Mouse (Mus musculus): ENCODE measurements around the gene 6330403K07Rik. TPM values are rescaled to one million over a fixed set of nuclear protein-coding genes. Genes with fewer than 3 reads are reported as not detected.

The 6330403K07Rik gene
- polyA plus RNA-seq, 1 experiment: 184 TPM

DNA sequence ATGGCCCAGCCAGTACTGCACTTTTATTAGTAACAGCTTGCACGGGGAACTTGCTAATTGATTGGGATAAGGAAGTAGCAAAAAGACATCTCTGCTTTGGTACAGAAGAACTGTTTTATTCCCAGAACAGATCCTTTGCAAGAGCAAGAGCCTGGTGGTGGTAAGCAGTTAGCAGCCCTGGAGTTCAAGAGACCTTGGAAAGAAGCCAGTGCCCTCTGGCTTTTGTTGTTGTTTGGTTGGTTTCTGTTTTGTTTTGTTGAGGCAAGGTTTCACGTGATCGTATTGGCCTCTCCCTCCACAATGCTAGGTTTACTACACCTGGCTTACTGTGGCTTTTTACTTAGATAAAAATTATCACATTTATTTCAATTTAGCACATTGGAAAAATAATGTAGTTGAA lies 5.0 kb downstream of the 6330403K07Rik start:
- no peak for TF ChIP-seq CTCF (IDR thresholded peaks at IDR 0.05; ENCODE audit: borderline replicate concordance, insufficient read depth, low read depth, low read length)
- Histone ChIP-seq H3K4me3 (replicated peaks; ENCODE audit: insufficient read depth, low read depth, low read length) (no peak overlapping the region), H3K4me1 (ENCODE audit: control insufficient read depth, insufficient read depth, low read length) (no peaks in the 10 kb centered on the region), H3K27me3 (ENCODE audit: control insufficient read depth, insufficient read depth, low read length) (no peaks in the 10 kb centered on the region), H3K27ac (ENCODE audit: insufficient read depth, low read length) (no peak overlapping the region)
- WGBS: 72% methylated on average over 3 of the region's 3 CpGs
- no peak for DNase-seq

DNA sequence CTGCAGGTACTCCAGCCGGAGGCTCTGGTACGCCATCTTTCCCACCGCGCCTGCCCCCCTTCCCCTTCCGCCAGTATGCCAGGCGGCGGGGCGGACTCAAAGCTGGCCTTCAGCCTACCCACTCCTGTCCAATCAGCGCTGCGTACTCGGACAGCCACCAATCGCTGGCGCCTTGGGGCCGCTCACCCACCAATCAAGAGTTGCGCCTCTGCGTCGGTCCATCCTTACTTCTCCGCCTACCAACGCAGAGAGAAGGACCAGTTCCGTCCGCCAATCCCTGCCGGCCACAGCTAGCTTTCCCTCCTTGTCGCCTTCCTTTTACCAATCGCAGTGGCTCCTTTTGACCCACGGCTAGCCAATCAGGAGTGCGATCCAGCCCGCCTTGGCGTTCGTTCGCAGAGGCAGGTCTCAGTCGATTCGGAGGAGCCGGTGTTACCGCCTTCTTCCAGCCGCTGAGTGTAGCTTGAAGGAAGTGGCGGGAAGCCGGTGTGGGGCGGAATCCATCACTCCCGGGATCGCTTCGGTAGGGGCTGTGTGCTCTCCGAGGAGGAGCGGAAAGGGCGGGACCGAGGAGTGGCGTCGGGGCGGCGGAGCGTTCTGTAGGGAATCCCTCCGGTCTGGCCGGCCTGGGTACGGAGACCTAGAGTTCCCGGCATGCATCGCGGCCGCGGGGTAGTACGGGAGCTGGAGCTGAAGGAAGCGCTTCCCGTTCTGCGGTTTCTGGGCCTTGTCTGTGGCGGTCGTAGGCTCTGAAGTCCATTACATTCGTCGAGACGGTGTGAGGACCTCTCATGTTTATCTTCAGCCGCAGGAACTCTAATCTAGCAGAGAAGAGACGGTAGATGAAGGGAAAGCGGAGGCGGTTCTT lies 13.9 kb downstream of the 6330403K07Rik start, which contains the start of the genes Mis12 and Derl2:
Mis12 (plus strand) TSS at position 411 of the 868 bp plus-strand sequence.
Derl2 (minus strand) TSS at position 641 of the 868 bp plus-strand sequence.
- under 1% methylated on average over 71 of the region's 71 CpGs for WGBS
- TF ChIP-seq CTCF (IDR thresholded peaks at IDR 0.05; ENCODE audit: borderline replicate concordance, insufficient read depth, low read depth, low read length) (no peak), POLR2A (IDR thresholded peaks at IDR 0.05; ENCODE audit: borderline replicate concordance, insufficient read depth, low read length) (peak; percentile 69; the same call in 1 of the 2 replicates)
- H3K27ac ChIP-seq (ENCODE audit: insufficient read depth, low read length): peak within 1 kb of the TSS; percentile 78
- peaks cover 9% of the 10 kb centered on the region; the same call in 1 of the 2 replicates for H3K4me1 ChIP-seq (ENCODE audit: control insufficient read depth, insufficient read depth, low read length)
- DNase-seq: peak; percentile 99 to 100
- H3K27me3 ChIP-seq (ENCODE audit: control insufficient read depth, insufficient read depth, low read length): no peaks in the 10 kb centered on the region
- peak within 1 kb of the TSS; percentile 93 for H3K4me3 ChIP-seq (replicated peaks; ENCODE audit: insufficient read depth, low read depth, low read length)

DNA sequence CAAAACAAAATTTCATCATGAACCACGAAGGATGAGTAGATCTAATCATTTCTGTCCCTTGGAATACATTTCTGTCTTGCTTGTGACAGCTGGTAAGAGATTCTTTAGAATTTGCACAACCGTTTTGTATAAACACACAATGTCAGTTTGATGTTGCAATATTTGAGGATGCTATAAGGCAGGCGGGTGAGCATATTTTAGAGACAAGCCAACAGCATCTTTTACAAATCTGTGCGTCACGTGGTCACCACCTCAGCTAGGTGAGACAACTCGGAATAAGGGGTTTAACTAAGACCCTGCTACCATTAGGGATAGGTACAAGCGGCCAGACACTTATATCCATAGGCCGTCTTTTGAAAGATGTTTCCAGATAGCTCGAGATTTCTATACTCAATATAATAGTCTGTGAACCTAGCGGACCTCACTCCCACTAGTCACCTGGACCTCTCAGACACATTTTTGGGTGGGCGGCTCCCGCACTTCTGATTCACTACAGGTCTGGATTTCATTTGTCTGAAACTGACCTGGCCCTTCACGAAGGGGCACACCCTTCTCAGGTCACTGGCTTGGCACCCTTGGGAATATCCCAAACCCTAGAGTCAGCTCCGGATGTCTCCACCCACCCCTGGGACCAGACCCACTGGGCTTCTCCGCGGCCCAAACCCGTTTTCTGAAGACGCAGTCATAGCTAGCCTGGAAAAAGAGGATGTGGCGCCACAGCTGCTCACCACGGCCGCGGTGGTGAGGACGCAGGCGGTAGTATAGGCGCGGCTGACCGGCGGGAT lies 14.7 kb downstream of the 6330403K07Rik start:
- WGBS: 3% methylated on average over 28 of the region's 28 CpGs

DNA sequence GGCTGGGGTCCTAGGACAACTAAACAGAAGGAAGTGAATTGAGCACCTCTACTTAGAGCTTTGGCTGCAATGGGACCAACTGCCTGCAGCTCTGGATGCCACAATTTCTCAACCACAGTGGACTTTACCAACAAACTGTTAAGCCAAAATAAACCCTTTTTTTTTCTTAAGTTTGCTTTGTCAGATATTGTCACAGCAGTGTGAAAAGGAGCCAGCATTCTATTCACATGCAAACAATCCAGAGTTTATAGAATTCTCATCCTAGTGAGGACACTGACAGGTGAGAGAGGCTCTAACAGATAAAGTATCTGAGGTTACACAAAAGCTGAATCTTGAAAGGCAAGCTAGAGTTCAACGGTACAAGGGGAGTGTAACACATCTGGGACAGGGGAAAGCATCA lies 16.3 kb downstream of the 6330403K07Rik start:
- WGBS: 91% methylated on average over 1 of the region's 1 CpGs
- H3K27ac ChIP-seq (ENCODE audit: insufficient read depth, low read length): no peak overlapping the region
- H3K4me1 ChIP-seq (ENCODE audit: control insufficient read depth, insufficient read depth, low read length): peaks cover 9% of the 10 kb centered on the region; the same call in 1 of the 2 replicates
- DNase-seq: no peak
- TF ChIP-seq CTCF (IDR thresholded peaks at IDR 0.05; ENCODE audit: borderline replicate concordance, insufficient read depth, low read depth, low read length): no peak
- TF ChIP-seq POLR2A (IDR thresholded peaks at IDR 0.05; ENCODE audit: borderline replicate concordance, insufficient read depth, low read length): no peak
- no peaks in the 10 kb centered on the region for H3K27me3 ChIP-seq (ENCODE audit: control insufficient read depth, insufficient read depth, low read length)
- no peak overlapping the region for H3K4me3 ChIP-seq (replicated peaks; ENCODE audit: insufficient read depth, low read depth, low read length)

More for the DNA sequence above, 14.7 kb downstream of the 6330403K07Rik start:
- Histone ChIP-seq H3K4me1 (ENCODE audit: control insufficient read depth, insufficient read depth, low read length) (peaks cover 9% of the 10 kb centered on the region; the same call in 1 of the 2 replicates), H3K27ac (ENCODE audit: insufficient read depth, low read length) (peak overlapping the region; percentile 78), H3K27me3 (ENCODE audit: control insufficient read depth, insufficient read depth, low read length) (no peaks in the 10 kb centered on the region), H3K4me3 (replicated peaks; ENCODE audit: insufficient read depth, low read depth, low read length) (peak overlapping the region; percentile 93)
- no peak for DNase-seq
- TF ChIP-seq CTCF (IDR thresholded peaks at IDR 0.05; ENCODE audit: borderline replicate concordance, insufficient read depth, low read depth, low read length) (no peak), POLR2A (IDR thresholded peaks at IDR 0.05; ENCODE audit: borderline replicate concordance, insufficient read depth, low read length) (no peak)

DNA sequence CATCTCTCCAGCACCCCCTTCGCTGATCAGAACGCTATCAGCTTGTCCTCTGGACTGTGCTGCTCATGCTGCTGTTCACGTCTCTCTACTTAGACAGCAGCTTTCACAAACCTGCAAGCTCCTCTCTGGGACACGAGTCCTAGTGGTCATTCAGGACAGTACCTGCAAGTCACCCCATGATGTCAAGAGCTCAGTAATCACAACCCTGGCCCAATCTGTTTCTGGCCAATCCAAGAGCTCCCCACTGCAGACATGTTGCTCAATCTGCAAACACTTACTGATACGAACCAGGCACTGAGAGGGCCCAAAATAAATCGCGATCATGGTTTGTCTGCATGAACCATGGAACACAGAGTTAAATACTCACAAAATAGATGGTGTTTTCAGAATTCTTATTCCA lies 20.6 kb downstream of the 6330403K07Rik start:
- no peak for TF ChIP-seq CTCF (IDR thresholded peaks at IDR 0.05; ENCODE audit: borderline replicate concordance, insufficient read depth, low read depth, low read length)
- no peak for TF ChIP-seq POLR2A (IDR thresholded peaks at IDR 0.05; ENCODE audit: borderline replicate concordance, insufficient read depth, low read length)
- Histone ChIP-seq H3K4me3 (replicated peaks; ENCODE audit: insufficient read depth, low read depth, low read length) (no peak overlapping the region), H3K4me1 (ENCODE audit: control insufficient read depth, insufficient read depth, low read length) (peaks cover 4% of the 10 kb centered on the region; the same call in 1 of the 2 replicates), H3K27me3 (ENCODE audit: control insufficient read depth, insufficient read depth, low read length) (no peaks in the 10 kb centered on the region), H3K27ac (ENCODE audit: insufficient read depth, low read length) (no peak overlapping the region)
- 92% methylated on average over 7 of the region's 7 CpGs for WGBS
- DNase-seq: no peak

DNA sequence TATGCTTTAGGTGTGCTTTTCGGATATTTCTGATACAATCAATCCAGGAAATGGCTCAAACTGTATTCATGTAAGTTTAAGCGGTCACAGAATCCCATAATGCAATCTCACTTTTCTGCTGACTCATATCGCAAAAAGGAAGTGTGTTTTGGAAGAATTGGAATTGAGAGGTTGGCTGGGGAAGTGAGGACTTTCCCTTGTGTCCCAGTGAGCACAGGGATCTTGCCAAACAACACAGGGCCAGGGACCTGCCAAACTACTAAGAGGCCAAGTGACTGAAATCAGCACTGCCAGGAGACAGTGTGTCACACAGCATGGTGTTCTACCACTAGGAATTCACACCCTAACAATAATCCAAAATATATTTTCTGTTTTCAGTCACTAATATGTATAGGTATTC lies 25.0 kb downstream of the 6330403K07Rik start:
- no peak for DNase-seq
- 71% methylated on average over 3 of the region's 3 CpGs for WGBS
- H3K4me1 ChIP-seq (ENCODE audit: control insufficient read depth, insufficient read depth, low read length): peaks cover 3% of the 10 kb centered on the region; the same call in 1 of the 2 replicates
- TF ChIP-seq POLR2A (IDR thresholded peaks at IDR 0.05; ENCODE audit: borderline replicate concordance, insufficient read depth, low read length) (no peak), CTCF (IDR thresholded peaks at IDR 0.05; ENCODE audit: borderline replicate concordance, insufficient read depth, low read depth, low read length) (no peak)
- H3K27me3 ChIP-seq (ENCODE audit: control insufficient read depth, insufficient read depth, low read length): no peaks in the 10 kb centered on the region
- no peak overlapping the region for H3K27ac ChIP-seq (ENCODE audit: insufficient read depth, low read length)
- H3K4me3 ChIP-seq (replicated peaks; ENCODE audit: insufficient read depth, low read depth, low read length): no peak overlapping the region

DNA sequence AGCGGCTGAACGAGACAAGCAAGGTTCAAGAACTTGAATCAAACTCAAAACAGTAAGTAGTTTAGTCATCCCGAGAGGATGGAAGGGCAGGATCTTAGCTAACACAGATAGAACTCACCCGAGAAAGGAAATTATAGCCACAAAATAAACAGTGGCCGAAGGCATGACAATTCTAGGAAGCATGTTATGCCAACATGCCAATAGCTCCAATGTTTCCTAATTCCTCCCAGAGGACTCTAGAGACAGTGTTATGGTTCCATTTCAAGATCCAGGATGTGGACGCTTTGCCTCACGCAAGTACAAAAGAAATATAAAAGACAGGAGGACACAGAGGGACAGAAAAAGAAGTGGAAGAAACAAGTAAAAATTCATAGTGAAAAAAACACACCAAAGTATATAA lies 25.5 kb downstream of the 6330403K07Rik start:
- Histone ChIP-seq H3K27ac (ENCODE audit: insufficient read depth, low read length) (no peak overlapping the region), H3K27me3 (ENCODE audit: control insufficient read depth, insufficient read depth, low read length) (no peaks in the 10 kb centered on the region), H3K4me1 (ENCODE audit: control insufficient read depth, insufficient read depth, low read length) (peaks cover 3% of the 10 kb centered on the region; the same call in 1 of the 2 replicates), H3K4me3 (replicated peaks; ENCODE audit: insufficient read depth, low read depth, low read length) (no peak overlapping the region)
- TF ChIP-seq CTCF (IDR thresholded peaks at IDR 0.05; ENCODE audit: borderline replicate concordance, insufficient read depth, low read depth, low read length) (no peak), POLR2A (IDR thresholded peaks at IDR 0.05; ENCODE audit: borderline replicate concordance, insufficient read depth, low read length) (no peak)
- no peak for DNase-seq
- 95% methylated on average over 7 of the region's 7 CpGs for WGBS

Measured in cerebellum, adult 2 months (tissue).